Mouse (Mus musculus) kidney, adult 2 months (tissue): ENCODE results near the gene Med12l.

ENCODE experiments used
- CTCF ChIP-seq: fragments of 200-500 bp; conservative IDR thresholded peaks from 2 replicates; pipeline ENCODE4 v1.5.1; 2011; ENCODE audit warnings: low read depth, mild to moderate bottlenecking, control low read depth, low read length, moderate library complexity, mixed read lengths; ENCODE audit not compliant: insufficient read depth, insufficient read length
- POLR2A ChIP-seq: fragments of 200-500 bp; IDR thresholded peaks from one replicate; pipeline ENCODE4 v1.6.1; 2011; ENCODE audit warnings: low read depth, low read length, control low read depth

- TF ChIP-seq CTCF (no peak), POLR2A (no peak)
Measured at GRCm38 (mm10) chr3:59065937-59066336, 60.3 kb downstream of the Med12l start.
